Mouse (Mus musculus): Measurements from ENCODE around the gene Topbp1. TPM values are rescaled to one million over a fixed set of nuclear protein-coding genes. Genes with fewer than 3 reads are reported as not detected.
A peak's percentile ranks its signal among the peaks of the same experiment; 100 is the strongest.

The Topbp1 gene
- total RNA-seq, 2 experiments from 2014 or later: 20.5 to 27.4 TPM

GRCm38 (mm10) chr9:103384141-103384796, 79.3 kb downstream of the Topbp1 start:
- no peak for DNase-seq (ENCODE audit: low spot score in 2 of 2)

GRCm38 (mm10) chr9:103385600-103385999, 80.6 kb downstream of the Topbp1 start:
- DNase-seq (ENCODE audit: low spot score in 2 of 2): no peak

- no peak for DNase-seq (ENCODE audit: low spot score in 2 of 2)
Observed at GRCm38 (mm10) chr9:103386573-103386972, 81.6 kb downstream of the Topbp1 start.

GRCm38 (mm10) chr9:103387011-103387653, 82.1 kb downstream of the Topbp1 start:
- peak in 1 of 2 experiments; percentile 16 for DNase-seq (ENCODE audit: low spot score in 2 of 2)

- no peak for DNase-seq (ENCODE audit: low spot score in 2 of 2)
Observed at GRCm38 (mm10) chr9:103389261-103389660, 84.2 kb downstream of the Topbp1 start.

GRCm38 (mm10) chr9:103391796-103392372, 86.9 kb downstream of the Topbp1 start:
- no peak for DNase-seq (ENCODE audit: low spot score in 2 of 2)

GRCm38 (mm10) chr9:103393256-103393655, 88.2 kb downstream of the Topbp1 start:
- no peak for DNase-seq (ENCODE audit: low spot score in 2 of 2)

GRCm38 (mm10) chr9:103398509-103399157, 93.6 kb downstream of the Topbp1 start:
- peak; percentile 37 to 44 for DNase-seq (ENCODE audit: low spot score in 2 of 2)

Other genes with a start within 250 kb of the Topbp1 start
- gene Rab6b, start 193.4 kb upstream of the Topbp1 start, total RNA-seq (2021): 100 to 1,000 TPM; 560 to 568 TPM
- 10 to 100 TPM; 20.2 to 22.8 TPM for gene Srprb, start 103.1 kb upstream of the Topbp1 start, total RNA-seq (2021)
- gene Gm20425, start 74.9 kb upstream of the Topbp1 start, total RNA-seq (2021): 1 to 10 TPM; 5.6 to 6.0 TPM
- gene Trf, start 74.8 kb upstream of the Topbp1 start, total RNA-seq (2021): 10 to 100 TPM; 62.7 to 63.9 TPM
- under 1 TPM; 0.28 to 0.98 TPM for gene 1300017J02Rik, start 133 bp upstream of the Topbp1 start, total RNA-seq (2021)
- gene Cdv3, start 60.6 kb downstream of the Topbp1 start, total RNA-seq (2021): 10 to 100 TPM; 88.0 to 93.6 TPM
- gene Bfsp2, start 175.2 kb downstream of the Topbp1 start, total RNA-seq (2021): 10 to 100 TPM; 10.5 to 11.8 TPM